Mouse (Mus musculus) layer of hippocampus, postnatal 14 days (tissue): ENCODE results near the gene Epb41l5. TPM values are rescaled to one million over a fixed set of nuclear protein-coding genes. Genes with fewer than 3 reads are reported as not detected.

ENCODE experiments used
- DNase-seq, 2 experiments: peaks; one replicate each; pipeline ENCODE4 v3.0.0; 2021 to 2022; ENCODE audit warnings: low spot score in 2 of 2, mixed read lengths in 1 of 2
- long read RNA-seq, 2 experiments: library from polyadenylated mRNA; stranded (forward); transcript quantifications; one replicate each; pipeline ENCODE4 v2.0.0; 2021
- total RNA-seq, 2 experiments: library from RNA; stranded (reverse); gene quantifications; 2 replicates each; pipeline ENCODE4 v1.2.3; 2021

The Epb41l5 gene
- total RNA-seq = 1 to 10 TPM; 7.1 to 7.8 TPM
- long read RNA-seq, experiment 1 = 0 reads
- long read RNA-seq, experiment 2, partial matches to known transcripts = 0 of 2 reads
- long read RNA-seq, experiment 2, other reads (novel, unspliced or antisense) = 2 of 2 reads

DNA sequence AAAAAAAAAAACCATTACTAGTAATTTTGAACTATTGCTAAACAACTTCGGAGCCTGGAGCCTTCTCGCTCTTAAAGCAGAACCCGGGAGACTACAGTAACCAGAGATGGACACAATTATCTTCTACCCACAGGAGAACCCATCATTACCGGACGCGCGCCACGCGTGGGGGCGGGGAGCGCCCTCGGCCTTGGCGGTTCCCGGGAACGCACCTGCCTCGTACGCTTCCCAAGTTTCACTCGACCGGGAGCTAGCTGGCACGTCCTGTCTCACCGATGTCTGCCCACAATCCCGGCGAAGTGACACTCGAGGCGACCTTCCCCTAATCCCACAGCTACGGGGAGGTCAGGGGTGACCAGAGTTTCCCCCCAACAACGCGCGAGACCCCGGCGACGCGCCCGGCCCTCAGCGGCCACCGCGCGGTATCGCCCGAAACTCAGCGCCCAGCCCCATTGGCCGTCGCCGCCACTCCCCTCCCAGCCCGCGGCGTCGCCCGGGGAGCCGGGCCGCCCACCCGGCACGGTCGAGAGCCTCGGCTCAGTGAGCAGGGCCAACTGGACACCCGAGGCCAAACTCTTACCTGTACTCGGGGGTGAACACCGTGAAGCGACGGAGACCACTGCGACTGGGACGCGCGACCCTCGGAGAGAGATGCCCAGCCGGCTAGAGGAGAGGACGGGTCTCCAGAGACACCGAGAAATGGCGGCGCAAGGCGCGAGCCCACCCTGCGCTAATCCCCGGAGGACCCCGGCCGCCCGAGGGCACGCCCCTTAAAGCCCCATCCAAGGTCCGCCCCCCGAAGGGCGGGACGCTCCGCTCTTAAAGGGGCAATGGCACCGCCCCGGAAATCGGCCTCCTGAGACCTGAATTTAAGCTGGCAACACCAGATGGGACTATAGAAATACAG lies at the start of gene Epb41l5:
Epb41l5 (minus strand) TSS at position 796 of the 907 bp plus-strand sequence.
- DNase-seq = peak; percentile 79 to 81

GRCm38 (mm10) chr1:119696860-119697259 lies 48.1 kb upstream of the Epb41l5 start:
- no peak for DNase-seq

DNA sequence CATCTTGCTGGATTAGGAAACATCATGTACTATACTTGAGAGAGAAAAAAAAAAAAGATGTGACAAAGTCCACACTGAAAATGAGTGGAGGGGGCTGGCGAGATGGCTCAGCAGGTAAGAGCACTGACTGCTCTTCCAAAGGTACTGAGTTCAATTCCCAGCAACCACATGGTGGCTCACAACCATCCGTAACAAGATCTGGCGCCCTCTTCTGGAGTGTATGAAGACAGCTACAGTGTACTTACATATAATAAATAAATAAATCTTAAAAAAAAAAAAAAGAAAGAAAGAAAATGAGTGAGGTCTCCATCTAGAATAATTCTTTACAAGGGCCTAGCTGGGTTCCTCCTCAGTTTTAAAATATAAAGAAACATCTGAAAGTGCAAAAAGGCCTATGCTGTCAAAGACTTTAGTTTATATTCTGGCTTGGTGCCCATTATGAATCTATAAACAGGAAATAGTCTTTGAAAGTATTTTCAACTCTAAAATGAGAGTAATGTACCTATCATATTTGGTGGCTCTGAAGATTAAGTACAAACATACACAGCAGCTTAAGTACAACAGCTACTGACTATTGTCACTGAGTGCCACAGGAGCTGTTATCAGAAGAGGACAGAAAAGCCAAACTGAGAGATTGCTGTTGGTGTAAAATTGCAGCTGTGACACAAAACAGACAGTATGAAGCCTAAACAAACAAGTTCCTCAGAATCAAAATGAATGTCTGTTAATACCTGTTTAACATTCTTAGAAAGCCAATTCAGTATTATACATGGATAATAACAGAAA lies 37.2 kb upstream of the Epb41l5 start:
- DNase-seq = no peak

DNA sequence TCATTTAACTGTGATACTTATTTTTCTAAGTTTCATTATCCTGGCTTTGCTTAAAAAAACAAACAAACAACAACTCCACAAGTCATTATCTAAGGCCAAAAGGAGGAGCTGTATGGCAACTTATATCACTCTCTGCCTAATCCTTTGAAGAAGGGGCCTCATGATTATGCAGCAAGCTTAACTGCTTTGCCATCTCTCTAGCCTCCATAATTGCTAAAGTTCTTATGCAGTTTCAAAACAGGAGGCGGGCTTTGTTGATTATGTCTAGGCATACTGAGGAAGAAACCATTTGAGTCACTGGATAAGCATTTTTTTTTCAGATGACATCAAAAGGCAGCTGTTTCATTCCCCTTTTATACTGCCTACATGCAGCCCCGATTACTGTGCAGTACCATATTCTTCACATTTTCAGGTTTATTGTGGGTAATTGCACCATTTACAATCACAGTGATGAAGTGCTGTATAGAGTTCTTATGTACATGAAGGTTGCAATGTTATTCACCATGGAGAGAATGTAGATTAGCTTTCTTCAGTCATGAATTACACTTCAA lies 32.9 kb upstream of the Epb41l5 start:
- no peak for DNase-seq

DNA sequence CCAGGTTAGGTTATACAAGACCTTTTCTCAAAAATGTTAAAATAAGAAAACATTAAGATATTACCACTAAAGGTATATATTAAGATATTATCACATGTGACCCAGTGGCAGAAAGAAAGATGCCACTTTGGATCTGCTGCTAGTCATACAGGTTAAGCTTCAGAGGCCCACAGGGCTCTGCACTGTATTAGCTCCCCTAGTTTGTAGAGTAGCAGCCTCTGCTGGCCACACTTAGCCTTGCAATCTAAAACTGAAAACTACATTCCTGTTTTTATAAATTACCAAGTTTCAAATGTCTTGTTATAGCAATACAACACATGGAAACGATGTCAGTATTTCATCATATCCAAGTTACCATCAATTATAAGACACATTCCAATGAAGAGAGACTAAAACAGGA lies 26.2 kb upstream of the Epb41l5 start:
- DNase-seq = peak in 1 of 2 experiments; percentile 37

DNA sequence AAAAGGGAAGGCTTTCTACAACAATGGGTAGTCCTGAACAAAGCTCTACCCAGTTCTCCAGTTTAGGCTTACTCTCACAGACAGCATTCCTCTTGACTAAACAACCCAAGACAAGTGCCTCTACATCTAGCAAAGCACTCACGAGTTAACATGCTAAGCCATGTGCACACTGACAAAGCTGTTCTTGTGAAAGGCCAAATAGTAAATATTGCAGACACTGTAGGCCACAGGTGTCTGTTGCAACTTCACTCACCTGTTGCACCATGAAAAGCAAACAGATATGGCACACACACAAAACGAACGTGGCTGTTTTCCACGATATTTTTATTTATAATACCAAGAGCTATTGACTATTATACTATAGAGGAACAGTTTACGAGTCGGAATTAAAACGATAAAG lies 18.1 kb upstream of the Epb41l5 start:
- no peak for DNase-seq

GRCm38 (mm10) chr1:119654307-119654706 lies 5.5 kb upstream of the Epb41l5 start:
- DNase-seq = no peak

DNA sequence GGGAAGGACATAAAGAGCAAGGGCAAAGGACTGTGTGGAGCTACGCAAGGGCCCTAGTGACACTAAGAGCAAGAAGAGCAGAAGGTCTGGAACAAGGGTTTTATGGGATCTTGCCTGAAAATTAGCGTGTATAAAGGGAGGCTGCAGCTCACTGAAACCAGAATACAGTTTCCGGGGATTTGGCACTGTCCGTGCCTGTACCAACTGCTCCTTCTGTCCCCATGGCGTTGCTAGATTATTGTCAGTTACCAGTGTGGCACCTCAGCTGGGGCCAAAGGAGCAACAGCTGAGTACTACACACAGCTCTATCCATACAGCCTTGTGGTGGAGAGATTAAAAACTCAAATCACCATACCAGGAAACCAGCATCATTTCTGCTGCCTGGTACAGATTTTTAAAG lies 1.6 kb upstream of the Epb41l5 start:
- DNase-seq = peak in 1 of 2 experiments; percentile 37

DNA sequence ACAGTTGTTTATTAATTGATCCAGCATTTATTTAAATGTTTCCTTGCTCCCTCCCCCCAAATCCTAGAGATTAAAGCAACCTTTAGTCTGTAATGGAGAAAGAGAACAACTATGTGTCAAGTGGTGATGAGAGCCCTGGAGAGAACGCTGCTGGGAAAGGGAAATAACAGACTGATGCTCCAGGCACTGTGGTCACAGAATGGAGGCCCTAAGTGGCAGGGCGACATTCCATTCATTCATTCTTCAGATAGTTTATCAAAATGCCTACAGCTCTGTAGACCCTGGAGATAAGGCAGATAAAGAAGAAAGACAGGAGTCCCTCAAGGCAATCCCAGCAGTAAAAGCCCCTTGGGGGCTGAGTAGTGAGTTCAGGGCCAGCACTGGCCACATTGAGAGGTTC lies 827 bp upstream of the Epb41l5 start:
- DNase-seq = no peak

DNA sequence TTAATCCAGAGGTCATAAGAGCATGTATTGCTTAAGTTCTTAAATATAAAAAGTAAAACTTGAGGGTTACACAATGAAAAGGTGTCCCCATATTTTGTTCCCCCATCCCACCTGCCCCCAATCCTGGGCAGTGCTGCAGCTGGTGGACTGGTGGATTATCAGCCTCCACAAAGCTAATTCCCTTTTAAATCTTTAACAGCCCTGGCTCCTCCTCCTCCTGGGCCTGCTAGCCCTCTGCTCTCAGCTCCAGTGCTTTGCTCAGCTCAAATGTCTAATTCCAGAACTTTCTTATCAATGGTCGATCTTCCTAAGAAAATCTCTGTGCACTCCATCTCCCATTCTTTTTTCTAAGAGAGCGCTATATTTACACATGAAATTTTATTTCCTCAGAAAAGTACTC lies 2.4 kb downstream of the Epb41l5 start:
- DNase-seq = no peak

DNA sequence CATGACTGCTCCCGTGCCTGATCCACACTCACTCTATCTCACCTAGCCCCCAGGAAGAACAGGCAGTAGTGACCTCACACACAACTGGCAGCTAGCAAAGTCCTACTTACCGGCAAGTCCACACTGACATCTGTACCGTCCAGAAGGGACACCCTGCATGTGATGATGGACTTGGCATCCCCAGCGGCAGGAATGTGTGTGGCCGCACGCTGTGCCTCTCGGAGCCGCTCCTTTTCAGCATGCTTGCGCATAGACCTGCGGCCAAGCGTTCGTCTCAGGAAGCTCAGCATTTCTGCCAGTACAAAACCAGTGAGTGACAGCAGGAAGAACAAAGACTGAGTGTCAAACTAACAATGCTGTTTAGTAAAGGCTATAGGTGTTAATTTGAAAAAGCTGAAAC lies 6.4 kb downstream of the Epb41l5 start:
- DNase-seq = no peak

GRCm38 (mm10) chr1:119641090-119641812 lies 7.5 kb downstream of the Epb41l5 start:
- no peak for DNase-seq

DNA sequence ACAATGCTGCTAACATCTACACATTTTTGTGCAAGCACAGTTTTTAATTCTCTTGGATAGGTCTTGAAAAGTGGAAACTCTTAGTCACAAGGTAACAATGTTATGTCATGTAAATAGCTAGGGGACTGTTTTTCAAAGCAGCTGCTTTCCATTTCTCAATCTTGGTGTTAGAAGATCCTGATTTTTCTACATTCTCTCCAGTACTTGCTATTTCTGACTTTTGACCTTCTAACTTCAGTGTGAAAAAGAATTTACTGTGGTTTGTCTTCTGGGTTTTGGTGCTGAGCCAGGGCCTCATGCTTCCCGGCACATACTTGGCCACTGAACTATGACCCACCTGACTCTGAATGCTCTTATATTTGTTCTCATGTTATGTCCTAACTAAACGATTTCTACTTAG lies 8.8 kb downstream of the Epb41l5 start:
- no peak for DNase-seq

GRCm38 (mm10) chr1:119637188-119638023 lies 11.4 kb downstream of the Epb41l5 start:
- DNase-seq = no peak

DNA sequence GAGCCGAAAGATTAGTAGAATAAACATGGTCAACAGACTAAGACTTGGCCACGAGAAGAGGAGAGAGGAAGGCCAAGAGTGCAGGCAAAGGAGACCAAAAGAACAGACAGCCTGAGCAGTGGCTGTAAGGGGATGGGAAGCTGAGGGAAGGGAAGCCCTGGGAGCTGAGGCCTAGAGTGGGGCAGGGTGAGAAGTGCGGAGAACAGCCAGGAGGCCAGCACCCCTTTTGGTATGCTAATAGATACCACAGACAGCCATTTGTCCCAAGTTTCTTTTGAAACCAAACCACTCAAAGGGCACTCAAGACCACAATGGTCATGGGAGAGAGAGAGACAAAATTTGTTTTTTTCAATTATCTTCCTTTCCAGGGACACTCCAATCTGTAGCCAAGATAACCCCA lies 14.1 kb downstream of the Epb41l5 start:
- no peak for DNase-seq

GRCm38 (mm10) chr1:119630428-119630827 lies 18.4 kb downstream of the Epb41l5 start:
- no peak for DNase-seq

- no peak for DNase-seq
Measured at GRCm38 (mm10) chr1:119626837-119627236, 22.0 kb downstream of the Epb41l5 start.

DNA sequence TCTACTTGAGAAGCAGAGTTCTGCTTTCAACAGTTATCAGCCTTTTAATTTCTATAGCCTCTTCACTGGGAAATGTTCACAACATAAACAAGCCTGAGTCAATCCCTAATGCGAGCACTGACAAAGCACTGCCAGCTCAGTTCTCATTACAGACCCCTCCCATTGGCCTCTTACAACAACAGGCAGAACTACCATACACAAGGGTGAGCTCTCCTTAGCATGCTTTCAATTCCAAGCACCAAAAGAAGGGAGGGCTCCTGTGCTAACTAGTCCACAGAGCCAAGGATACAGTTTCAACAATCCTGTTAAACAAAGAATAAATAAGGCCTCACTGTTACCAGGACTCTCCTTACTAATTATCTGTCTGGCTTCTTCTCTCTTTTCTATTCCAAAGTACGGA lies 24.4 kb downstream of the Epb41l5 start:
- DNase-seq = no peak

DNA sequence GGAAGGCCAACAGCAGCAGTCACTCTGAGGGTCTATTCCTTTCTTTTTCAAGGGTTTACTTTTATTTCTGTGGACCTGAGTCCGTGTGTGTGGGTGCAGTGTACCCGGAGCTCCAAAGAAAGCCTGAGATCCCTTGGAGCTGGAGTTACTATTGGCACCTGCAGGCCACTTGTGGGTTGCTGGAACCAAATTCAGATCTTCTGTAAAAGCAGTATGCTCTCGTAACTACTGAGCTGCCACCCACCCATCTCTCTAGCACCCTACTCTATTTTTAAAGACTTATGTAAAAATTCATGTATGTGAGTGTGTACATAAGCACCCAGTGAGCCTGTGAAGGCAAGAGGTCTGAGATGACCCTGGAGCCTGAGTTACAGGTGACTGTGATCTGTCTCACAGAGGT lies 43.4 kb downstream of the Epb41l5 start:
- no peak for DNase-seq

DNA sequence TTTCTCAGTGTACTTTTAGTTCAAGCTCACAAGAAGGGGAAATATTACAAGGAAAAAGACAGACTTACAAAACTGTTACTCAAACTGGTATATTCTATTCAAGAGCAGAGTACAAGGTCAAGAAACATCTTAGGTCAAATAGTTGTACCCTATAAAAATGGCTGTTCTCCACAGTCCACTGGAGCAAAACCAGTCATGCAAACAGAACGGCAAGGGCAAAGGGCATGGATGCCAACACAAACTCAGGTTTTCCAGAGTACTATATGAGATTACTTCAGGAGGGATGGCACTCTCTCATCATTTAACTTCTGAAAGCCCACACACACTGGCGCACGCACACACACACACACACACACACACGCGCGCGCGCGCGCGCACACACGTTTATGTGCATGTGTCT lies 46.4 kb downstream of the Epb41l5 start:
- DNase-seq = no peak
